Mouse (Mus musculus): ENCODE measurements around the gene Fam208b. TPM values are rescaled to one million over a fixed set of nuclear protein-coding genes. Genes with fewer than 3 reads are reported as not detected.

Fam208b gene
- polyA plus RNA-seq, 1 experiment: 3.7 TPM

- no peak overlapping the region for H3K4me3 ChIP-seq (ENCODE audit: insufficient read depth, poor library complexity, severe bottlenecking)
- no peak overlapping the region for H3ac ChIP-seq (ENCODE audit: control insufficient read depth, insufficient read length, low read depth)
- no peaks in the 10 kb centered on the region for H3K27me3 ChIP-seq (ENCODE audit: control insufficient read depth, insufficient read depth, insufficient read length)
- no peaks in the 10 kb centered on the region for H3K79me3 ChIP-seq (ENCODE audit: low read depth)
- TF ChIP-seq MYOG (IDR thresholded peaks at IDR 0.05; ENCODE audit: control insufficient read depth, extremely low read depth, insufficient read length) (no peak), FOSL1 (IDR thresholded peaks at IDR 0.05; ENCODE audit: insufficient read depth, low read length, poor library complexity, severe bottlenecking) (no peak)
- H3K79me2 ChIP-seq (ENCODE audit: control insufficient read depth, insufficient read depth): no peaks in the 10 kb centered on the region
- no peaks in the 10 kb centered on the region for H3K36me3 ChIP-seq (ENCODE audit: control insufficient read depth, insufficient read depth)
These were observed 34.0 kb upstream of the Fam208b start for GRCm38 (mm10) chr13:3644871-3645270.

- H3K79me3 ChIP-seq (ENCODE audit: low read depth): no peaks in the 10 kb centered on the region
- H3K4me3 ChIP-seq (ENCODE audit: insufficient read depth, poor library complexity, severe bottlenecking): no peak overlapping the region
- H3ac ChIP-seq (ENCODE audit: control insufficient read depth, insufficient read length, low read depth): no peak overlapping the region
- H3K36me3 ChIP-seq (ENCODE audit: control insufficient read depth, insufficient read depth): no peaks in the 10 kb centered on the region
- no peaks in the 10 kb centered on the region for H3K27me3 ChIP-seq (ENCODE audit: control insufficient read depth, insufficient read depth, insufficient read length)
- no peak for TF ChIP-seq MAX (IDR thresholded peaks at IDR 0.05)
- no peak for TF ChIP-seq USF1 (IDR thresholded peaks at IDR 0.05; ENCODE audit: low read depth)
- TF ChIP-seq CTCF (IDR thresholded peaks at IDR 0.05; ENCODE audit: control insufficient read depth, insufficient read depth, insufficient read length): no peak
- no peak for TF ChIP-seq MYOD1 (IDR thresholded peaks at IDR 0.05; ENCODE audit: control insufficient read depth, insufficient read length, low read depth)
- no peak for TF ChIP-seq CEBPB (IDR thresholded peaks at IDR 0.05; ENCODE audit: low read depth)
- TF ChIP-seq MYOG (IDR thresholded peaks at IDR 0.05; ENCODE audit: control insufficient read depth, extremely low read depth, insufficient read length): no peak
- no peak for TF ChIP-seq FOSL1 (IDR thresholded peaks at IDR 0.05; ENCODE audit: insufficient read depth, low read length, poor library complexity, severe bottlenecking)
- H3K79me2 ChIP-seq (ENCODE audit: control insufficient read depth, insufficient read depth): no peaks in the 10 kb centered on the region
These were observed 31.6 kb upstream of the Fam208b start for GRCm38 (mm10) chr13:3642538-3642937.

GRCm38 (mm10) chr13:3642049-3642448 lies 31.1 kb upstream of the Fam208b start:
- Histone ChIP-seq H3ac (ENCODE audit: control insufficient read depth, insufficient read length, low read depth) (no peak overlapping the region), H3K79me2 (ENCODE audit: control insufficient read depth, insufficient read depth) (no peaks in the 10 kb centered on the region), H3K27me3 (ENCODE audit: control insufficient read depth, insufficient read depth, insufficient read length) (no peaks in the 10 kb centered on the region), H3K36me3 (ENCODE audit: control insufficient read depth, insufficient read depth) (no peaks in the 10 kb centered on the region), H3K4me3 (ENCODE audit: insufficient read depth, poor library complexity, severe bottlenecking) (no peak overlapping the region), H3K79me3 (ENCODE audit: low read depth) (no peaks in the 10 kb centered on the region)
- TF ChIP-seq CTCF (IDR thresholded peaks at IDR 0.05; ENCODE audit: control insufficient read depth, insufficient read depth, insufficient read length) (no peak), MYOG (IDR thresholded peaks at IDR 0.05; ENCODE audit: control insufficient read depth, extremely low read depth, insufficient read length) (no peak)

GRCm38 (mm10) chr13:3636797-3637196 lies 25.9 kb upstream of the Fam208b start:
- TF ChIP-seq MYOG (IDR thresholded peaks at IDR 0.05; ENCODE audit: control insufficient read depth, extremely low read depth, insufficient read length): no peak
- no peak for TF ChIP-seq MAX (IDR thresholded peaks at IDR 0.05)
- TF ChIP-seq CEBPB (IDR thresholded peaks at IDR 0.05; ENCODE audit: low read depth): no peak
- TF ChIP-seq FOSL1 (IDR thresholded peaks at IDR 0.05; ENCODE audit: insufficient read depth, low read length, poor library complexity, severe bottlenecking): no peak
- TF ChIP-seq MYOD1 (IDR thresholded peaks at IDR 0.05; ENCODE audit: control insufficient read depth, insufficient read length, low read depth): no peak
- no peak for TF ChIP-seq USF1 (IDR thresholded peaks at IDR 0.05; ENCODE audit: low read depth)
- no peak overlapping the region for H3K4me3 ChIP-seq (ENCODE audit: insufficient read depth, poor library complexity, severe bottlenecking)
- H3ac ChIP-seq (ENCODE audit: control insufficient read depth, insufficient read length, low read depth): no peak overlapping the region
- no peaks in the 10 kb centered on the region for H3K79me3 ChIP-seq (ENCODE audit: low read depth)
- H3K27me3 ChIP-seq (ENCODE audit: control insufficient read depth, insufficient read depth, insufficient read length): no peaks in the 10 kb centered on the region
- H3K79me2 ChIP-seq (ENCODE audit: control insufficient read depth, insufficient read depth): no peaks in the 10 kb centered on the region
- no peaks in the 10 kb centered on the region for H3K36me3 ChIP-seq (ENCODE audit: control insufficient read depth, insufficient read depth)

- H3K79me2 ChIP-seq (ENCODE audit: control insufficient read depth, insufficient read depth): no peaks in the 10 kb centered on the region
- H3K27me3 ChIP-seq (ENCODE audit: control insufficient read depth, insufficient read depth, insufficient read length): no peaks in the 10 kb centered on the region
- no peak overlapping the region for H3K4me3 ChIP-seq (ENCODE audit: insufficient read depth, poor library complexity, severe bottlenecking)
- no peak overlapping the region for H3ac ChIP-seq (ENCODE audit: control insufficient read depth, insufficient read length, low read depth)
- no peaks in the 10 kb centered on the region for H3K79me3 ChIP-seq (ENCODE audit: low read depth)
- TF ChIP-seq CTCF (IDR thresholded peaks at IDR 0.05; ENCODE audit: control insufficient read depth, insufficient read depth, insufficient read length) (no peak), FOSL1 (IDR thresholded peaks at IDR 0.05; ENCODE audit: insufficient read depth, low read length, poor library complexity, severe bottlenecking) (no peak), MYOG (IDR thresholded peaks at IDR 0.05; ENCODE audit: control insufficient read depth, extremely low read depth, insufficient read length) (no peak), CEBPB (IDR thresholded peaks at IDR 0.05; ENCODE audit: low read depth) (no peak), MAX (IDR thresholded peaks at IDR 0.05) (no peak), USF1 (IDR thresholded peaks at IDR 0.05; ENCODE audit: low read depth) (no peak), MYOD1 (IDR thresholded peaks at IDR 0.05; ENCODE audit: control insufficient read depth, insufficient read length, low read depth) (no peak)
- no peaks in the 10 kb centered on the region for H3K36me3 ChIP-seq (ENCODE audit: control insufficient read depth, insufficient read depth)
These were observed 24.2 kb upstream of the Fam208b start for GRCm38 (mm10) chr13:3635076-3635475.

GRCm38 (mm10) chr13:3633895-3634811 lies 23.2 kb upstream of the Fam208b start, which contains the start of gene Asb13:
Asb13 (plus strand) TSS chr13:3634032.
- Histone ChIP-seq H3ac (ENCODE audit: control insufficient read depth, insufficient read length, low read depth) (peak within 1 kb of the TSS; percentile 91), H3K27me3 (ENCODE audit: control insufficient read depth, insufficient read depth, insufficient read length) (no peaks in the 10 kb centered on the region), H3K36me3 (ENCODE audit: control insufficient read depth, insufficient read depth) (no peaks in the 10 kb centered on the region), H3K79me2 (ENCODE audit: control insufficient read depth, insufficient read depth) (no peaks in the 10 kb centered on the region), H3K4me3 (ENCODE audit: insufficient read depth, poor library complexity, severe bottlenecking) (peak within 1 kb of the TSS; percentile 29), H3K79me3 (ENCODE audit: low read depth) (no peaks in the 10 kb centered on the region)
- no peak for TF ChIP-seq MYOD1 (IDR thresholded peaks at IDR 0.05; ENCODE audit: control insufficient read depth, insufficient read length, low read depth)
- TF ChIP-seq USF1 (IDR thresholded peaks at IDR 0.05; ENCODE audit: low read depth): no peak
- TF ChIP-seq MYOG (IDR thresholded peaks at IDR 0.05; ENCODE audit: control insufficient read depth, extremely low read depth, insufficient read length): no peak
- no peak for TF ChIP-seq FOSL1 (IDR thresholded peaks at IDR 0.05; ENCODE audit: insufficient read depth, low read length, poor library complexity, severe bottlenecking)
- TF ChIP-seq CTCF (IDR thresholded peaks at IDR 0.05; ENCODE audit: control insufficient read depth, insufficient read depth, insufficient read length): no peak
- no peak for TF ChIP-seq CEBPB (IDR thresholded peaks at IDR 0.05; ENCODE audit: low read depth)
- TF ChIP-seq MAX (IDR thresholded peaks at IDR 0.05): no peak

All from C2C12 (cell line).